Mouse (Mus musculus): ENCODE data around the gene March6.

- no peak for TF ChIP-seq CTCF (IDR thresholded peaks at IDR 0.05)
- TF ChIP-seq POLR2A (IDR thresholded peaks at IDR 0.05; ENCODE audit: insufficient read depth, low read depth, low read length): no peak
- no peak for TF ChIP-seq EP300 (IDR thresholded peaks at IDR 0.05; ENCODE audit: insufficient read depth, low read depth, low read length)
Measured at GRCm38 (mm10) chr15:31533529-31533928, 2.7 kb upstream of the March6 start.

Measured in heart, adult 2 months (tissue).